Mouse (Mus musculus): Measurements from ENCODE around the gene Gypa.

Gene Gypa

GRCm38 (mm10) chr8:80493523-80494345, at the start of gene Gypa:
Gypa (plus strand) TSS chr8:80493781.
- DNase-seq, result no peak

- peak in 1 of 2 experiments; percentile 24 for DNase-seq
Measured at GRCm38 (mm10) chr8:80444534-80445072, 49.0 kb upstream of the Gypa start.

- DNase-seq, result no peak
Measured at GRCm38 (mm10) chr8:80447217-80447616, 46.4 kb upstream of the Gypa start.

- no peak for DNase-seq
Measured at GRCm38 (mm10) chr8:80451938-80452690, 41.5 kb upstream of the Gypa start.

GRCm38 (mm10) chr8:80463450-80463917, 30.1 kb upstream of the Gypa start:
- no peak for DNase-seq

- DNase-seq, result peak; percentile 18 to 59
Measured at GRCm38 (mm10) chr8:80474971-80475370, 18.6 kb upstream of the Gypa start.

- no peak for DNase-seq
Measured at GRCm38 (mm10) chr8:80478156-80478555, 15.4 kb upstream of the Gypa start.

GRCm38 (mm10) chr8:80479129-80479528, 14.5 kb upstream of the Gypa start:
- no peak for DNase-seq

- no peak for DNase-seq
Measured at GRCm38 (mm10) chr8:80482173-80482572, 11.4 kb upstream of the Gypa start.

GRCm38 (mm10) chr8:80482822-80483774, 10.5 kb upstream of the Gypa start:
- peak; percentile 30 to 31 for DNase-seq

- DNase-seq, result no peak
Measured at GRCm38 (mm10) chr8:80491562-80491961, 2.0 kb upstream of the Gypa start.

- peak; percentile 34 to 57 for DNase-seq
Measured at GRCm38 (mm10) chr8:80492987-80493441, 567 bp upstream of the Gypa start.

GRCm38 (mm10) chr8:80494346-80494660, 722 bp downstream of the Gypa start:
- no peak for DNase-seq

GRCm38 (mm10) chr8:80494819-80495218, 1.2 kb downstream of the Gypa start:
- no peak for DNase-seq

- no peak for DNase-seq
Measured at GRCm38 (mm10) chr8:80495527-80495926, 1.9 kb downstream of the Gypa start.

- DNase-seq, result no peak
Measured at GRCm38 (mm10) chr8:80497323-80497722, 3.7 kb downstream of the Gypa start.

- DNase-seq, result no peak
Measured at GRCm38 (mm10) chr8:80500244-80500643, 6.7 kb downstream of the Gypa start.

- DNase-seq, result no peak
Measured at GRCm38 (mm10) chr8:80500773-80501172, 7.2 kb downstream of the Gypa start.

- DNase-seq, result no peak
Measured at GRCm38 (mm10) chr8:80501283-80501682, 7.7 kb downstream of the Gypa start.

- DNase-seq, result no peak
Measured at GRCm38 (mm10) chr8:80526382-80527355, 33.1 kb downstream of the Gypa start.

GRCm38 (mm10) chr8:80541836-80542235, 48.3 kb downstream of the Gypa start:
- DNase-seq, result no peak
